Mouse (Mus musculus): ENCODE results near the gene Vmn1r201. TPM values are rescaled to one million over a fixed set of nuclear protein-coding genes. Genes with fewer than 3 reads are reported as not detected.

Vmn1r201 gene
- polyA plus RNA-seq (2014; fragmentation: Illumina TruSeq; extraction: RNeasy Lipid Tissue Mini Kit (QIAGEN cat#74804); ENCODE audit: low read depth, low replicate concordance), result not detected

GRCm38 (mm10) chr13:22471623-22472022 lies at the start of gene Vmn1r201:
Gene Vmn1r201 (plus strand): TSS chr13:22471923.

DNA sequence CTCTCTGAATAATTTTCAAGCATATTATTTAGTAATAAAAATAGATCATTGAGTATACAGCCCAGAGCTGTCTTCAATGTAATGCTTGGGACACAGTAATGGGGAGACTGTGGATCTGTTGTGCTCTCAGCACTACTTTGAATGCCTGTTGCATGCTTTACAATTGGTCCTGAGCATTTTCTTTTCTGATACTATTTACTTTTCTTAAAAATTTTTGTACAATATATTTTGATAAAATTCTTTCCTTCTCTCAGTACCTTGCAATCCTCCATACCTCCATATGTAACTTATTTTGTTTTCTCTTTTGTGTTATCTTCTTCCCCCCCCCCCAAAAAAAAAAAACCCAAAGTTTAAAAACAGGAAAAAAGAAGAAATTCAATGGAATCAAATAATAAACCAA lies 33.6 kb downstream of the Vmn1r201 start, which contains the start of gene Vmn1r202:
TSS of gene Vmn1r202 (minus strand) at position 101 of the 400 bp plus-strand sequence.

GRCm38 (mm10) chr13:22517814-22518213 lies 46.1 kb downstream of the Vmn1r201 start, which contains the start of gene Vmn1r203:
Gene Vmn1r203 (plus strand): TSS chr13:22518114.

Other genes with a start within 250 kb of the Vmn1r201 start
- not detected for gene Vmn1r193, start 248.8 kb upstream of the Vmn1r201 start, polyA plus RNA-seq (2014; fragmentation: Illumina TruSeq; extraction: RNeasy Lipid Tissue Mini Kit (QIAGEN cat#74804); ENCODE audit: low read depth, low replicate concordance)
- not detected for gene Vmn1r194, start 227.7 kb upstream of the Vmn1r201 start, polyA plus RNA-seq (2014; fragmentation: Illumina TruSeq; extraction: RNeasy Lipid Tissue Mini Kit (QIAGEN cat#74804); ENCODE audit: low read depth, low replicate concordance)
- not detected for gene Vmn1r195, start 201.4 kb upstream of the Vmn1r201 start, polyA plus RNA-seq (2014; fragmentation: Illumina TruSeq; extraction: RNeasy Lipid Tissue Mini Kit (QIAGEN cat#74804); ENCODE audit: low read depth, low replicate concordance)
- not detected for gene Vmn1r196, start 182.0 kb upstream of the Vmn1r201 start, polyA plus RNA-seq (2014; fragmentation: Illumina TruSeq; extraction: RNeasy Lipid Tissue Mini Kit (QIAGEN cat#74804); ENCODE audit: low read depth, low replicate concordance)
- not detected for gene Vmn1r197, start 147.3 kb upstream of the Vmn1r201 start, polyA plus RNA-seq (2014; fragmentation: Illumina TruSeq; extraction: RNeasy Lipid Tissue Mini Kit (QIAGEN cat#74804); ENCODE audit: low read depth, low replicate concordance)
- not detected for gene Vmn1r198, start 121.6 kb upstream of the Vmn1r201 start, polyA plus RNA-seq (2014; fragmentation: Illumina TruSeq; extraction: RNeasy Lipid Tissue Mini Kit (QIAGEN cat#74804); ENCODE audit: low read depth, low replicate concordance)
- gene Vmn1r199, start 92.1 kb upstream of the Vmn1r201 start, polyA plus RNA-seq (2014; fragmentation: Illumina TruSeq; extraction: RNeasy Lipid Tissue Mini Kit (QIAGEN cat#74804); ENCODE audit: low read depth, low replicate concordance), result not detected
- not detected for gene Vmn1r200, start 81.5 kb upstream of the Vmn1r201 start, polyA plus RNA-seq (2014; fragmentation: Illumina TruSeq; extraction: RNeasy Lipid Tissue Mini Kit (QIAGEN cat#74804); ENCODE audit: low read depth, low replicate concordance)
- gene Vmn1r202, start 33.5 kb downstream of the Vmn1r201 start, polyA plus RNA-seq (2014; fragmentation: Illumina TruSeq; extraction: RNeasy Lipid Tissue Mini Kit (QIAGEN cat#74804); ENCODE audit: low read depth, low replicate concordance), result not detected
- not detected for gene Vmn1r203, start 46.2 kb downstream of the Vmn1r201 start, polyA plus RNA-seq (2014; fragmentation: Illumina TruSeq; extraction: RNeasy Lipid Tissue Mini Kit (QIAGEN cat#74804); ENCODE audit: low read depth, low replicate concordance)
- not detected for gene Vmn1r204, start 81.3 kb downstream of the Vmn1r201 start, polyA plus RNA-seq (2014; fragmentation: Illumina TruSeq; extraction: RNeasy Lipid Tissue Mini Kit (QIAGEN cat#74804); ENCODE audit: low read depth, low replicate concordance)
- gene Vmn1r205, start 121.1 kb downstream of the Vmn1r201 start, polyA plus RNA-seq (2014; fragmentation: Illumina TruSeq; extraction: RNeasy Lipid Tissue Mini Kit (QIAGEN cat#74804); ENCODE audit: low read depth, low replicate concordance), result not detected
- gene Vmn1r206, start 152.3 kb downstream of the Vmn1r201 start, polyA plus RNA-seq (2014; fragmentation: Illumina TruSeq; extraction: RNeasy Lipid Tissue Mini Kit (QIAGEN cat#74804); ENCODE audit: low read depth, low replicate concordance), result not detected

All from sigmoid colon, adult 10 weeks (tissue).